Mouse (Mus musculus) forebrain, embryonic 14.5 days (tissue): Measurements from ENCODE around the gene Ccdc90b. TPM values are rescaled to one million over a fixed set of nuclear protein-coding genes. Genes with fewer than 3 reads are reported as not detected.

Experiments
- ATAC-seq: fragments of 200-750 bp; cut with Nextera tagmentation; 2 replicates; pipeline ENCODE4 v1.8.0; 2017; ENCODE audit warnings: mild to moderate bottlenecking, moderate library complexity
- DNase-seq: peaks from one replicate; pipeline ENCODE4 v3.0.0-alpha.2; 2015; ENCODE audit warnings: low spot score
- H3K27ac ChIP-seq: fragments of 300-500 bp; sonication (generic); 2 replicates; pipeline ENCODE4 v1.5.1; 2014; ENCODE audit warnings: low read depth, mild to moderate bottlenecking, control low read depth, low read length, moderate library complexity
- H3K27me3 ChIP-seq: fragments of 300-500 bp; sonication (generic); replicated peaks from 2 replicates; pipeline ENCODE4 v1.6.1; 2014; ENCODE audit warnings: low read length, control low read depth, mixed read lengths; ENCODE audit not compliant: control insufficient read depth, insufficient read depth
- H3K36me3 ChIP-seq: fragments of 300-500 bp; sonication (generic); 2 replicates; pipeline ENCODE4 v1.6.1; 2014; ENCODE audit warnings: low read length, control low read depth; ENCODE audit not compliant: control insufficient read depth, insufficient read depth
- H3K4me1 ChIP-seq: fragments of 300-500 bp; sonication (generic); 2 replicates; pipeline ENCODE4 v1.6.1; 2014; ENCODE audit warnings: antibody characterized with exemption, low read length, control low read depth; ENCODE audit not compliant: control insufficient read depth, insufficient read depth
- H3K4me2 ChIP-seq: fragments of 300-500 bp; sonication (generic); 2 replicates; pipeline ENCODE4 v1.6.1; 2014; ENCODE audit warnings: mild to moderate bottlenecking, control low read depth, low read length
- H3K4me3 ChIP-seq: fragments of 300-500 bp; sonication (generic); 2 replicates; pipeline ENCODE4 v1.5.1; 2014; ENCODE audit warnings: low read depth, low read length, control low read depth
- H3K9ac ChIP-seq: fragments of 300-500 bp; sonication (generic); 2 replicates; pipeline ENCODE4 v1.6.1; 2014; ENCODE audit warnings: mild to moderate bottlenecking, low read length, control low read depth, moderate library complexity
- H3K9me3 ChIP-seq: fragments of 300-500 bp; sonication (generic); replicated peaks from 2 replicates; pipeline ENCODE4 v1.6.1; 2016; ENCODE audit warnings: low read length, control low read depth, mixed read lengths; ENCODE audit not compliant: control insufficient read depth
- WGBS: fragments of 180-500 bp; shearing (Covaris S2); extraction: QIAGEN DNeasy Blood & Tissue Kit; methylation state at CpG from one replicate; pipeline ENCODE4 v1.1.7; 2014; 5-methylcytosine and 5-hydroxymethylcytosine counted together
- polyA plus RNA-seq: library from polyadenylated mRNA; unstranded; fragments of >200 nt; fragmentation: Nextera tagmentation; extraction: Ambion mirVana; gene quantifications from 2 replicates; pipeline ENCODE4 v1.2.1, GENCODE M21; 2014

Gene Ccdc90b
- polyA plus RNA-seq, 1 experiment from 2014 or later: 71.8 TPM

GRCm38 (mm10) chr7:92630167-92630566, 69.2 kb downstream of the Ccdc90b start:
- H3K27ac ChIP-seq: no peak overlapping the region
- WGBS: 49% methylated on average over 2 of the region's 2 CpGs
- no peaks in the 10 kb centered on the region for H3K4me1 ChIP-seq
- H3K27me3 ChIP-seq: no peaks in the 10 kb centered on the region
- no peak for ATAC-seq
- no peak overlapping the region for H3K4me3 ChIP-seq
- no peak overlapping the region for H3K9ac ChIP-seq
- peak; percentile 45 for DNase-seq
- no peaks in the 10 kb centered on the region for H3K36me3 ChIP-seq
- H3K4me2 ChIP-seq: no peak overlapping the region
- H3K9me3 ChIP-seq: no peaks in the 10 kb centered on the region

Other genes with a start within 250 kb of the Ccdc90b start
- 10.2 and 13.7 TPM in 2 replicates for gene Ankrd42, start 76.0 kb downstream of the Ccdc90b start, polyA plus RNA-seq
- gene Pcf11, start 108.8 kb downstream of the Ccdc90b start, polyA plus RNA-seq: 17.6 and 18.4 TPM in 2 replicates
- gene Rab30, start 180.5 kb downstream of the Ccdc90b start, polyA plus RNA-seq: 25.9 and 27.5 TPM in 2 replicates